Mouse (Mus musculus): ENCODE measurements around the gene Zfp280c.

The Zfp280c gene

DNA sequence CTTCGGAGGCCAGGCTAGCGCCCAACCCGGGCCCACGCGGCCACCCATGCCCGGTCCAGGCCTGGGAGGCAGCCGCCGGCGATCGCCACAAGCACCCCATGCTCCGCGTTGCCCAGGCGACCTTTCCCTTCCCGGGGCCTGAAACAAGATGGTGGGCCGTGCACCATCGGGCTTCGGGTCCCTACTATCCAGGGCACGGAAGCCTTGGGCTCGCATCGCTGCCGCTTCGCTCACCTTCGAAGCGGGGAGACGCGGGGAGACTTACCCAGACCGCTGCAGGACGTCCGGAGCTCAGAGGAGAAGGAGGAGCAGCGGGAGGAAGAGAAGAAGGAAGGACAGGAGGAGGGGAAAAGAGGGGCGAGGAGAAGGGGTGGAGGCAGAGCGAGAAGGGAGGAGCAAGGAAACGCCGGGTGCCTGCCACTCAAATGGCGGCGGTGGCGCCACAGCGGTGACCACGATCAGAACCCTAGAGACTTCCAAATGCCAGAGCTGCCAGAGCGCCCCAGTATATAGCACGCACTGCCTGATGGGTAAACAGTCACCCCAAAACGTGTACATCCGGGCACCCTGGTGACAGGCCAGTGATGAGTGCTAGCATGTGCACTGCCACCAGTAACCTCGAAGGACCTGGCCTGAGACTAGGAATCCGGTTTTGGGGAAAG lies at the start of gene Zfp280c:
Gene Zfp280c (minus strand): TSS at position 406 of the 662 bp plus-strand sequence.
- DNase-seq (ENCODE audit: low spot score in 2 of 2), result peak; percentile 41 to 54

DNA sequence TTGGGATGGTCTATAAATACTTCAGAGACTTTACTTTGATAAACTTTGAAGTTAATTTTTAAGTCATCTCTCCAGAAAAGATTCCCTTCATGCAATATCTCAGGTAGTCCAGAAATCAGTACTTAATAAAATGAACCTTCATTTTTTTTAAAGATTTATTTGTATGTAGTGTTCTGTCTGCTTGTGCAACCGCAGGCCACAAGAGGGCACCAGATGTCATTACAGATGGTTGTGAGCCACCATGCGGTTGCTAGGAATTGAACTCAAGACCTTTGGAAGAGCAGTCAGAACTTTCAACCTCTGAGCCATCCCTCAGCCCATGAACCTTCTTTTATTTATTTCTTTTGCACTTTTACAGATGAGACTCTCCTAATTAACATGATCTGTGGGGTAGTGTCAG lies 42.7 kb upstream of the Zfp280c start:
- DNase-seq (ENCODE audit: low spot score in 2 of 2), result no peak

DNA sequence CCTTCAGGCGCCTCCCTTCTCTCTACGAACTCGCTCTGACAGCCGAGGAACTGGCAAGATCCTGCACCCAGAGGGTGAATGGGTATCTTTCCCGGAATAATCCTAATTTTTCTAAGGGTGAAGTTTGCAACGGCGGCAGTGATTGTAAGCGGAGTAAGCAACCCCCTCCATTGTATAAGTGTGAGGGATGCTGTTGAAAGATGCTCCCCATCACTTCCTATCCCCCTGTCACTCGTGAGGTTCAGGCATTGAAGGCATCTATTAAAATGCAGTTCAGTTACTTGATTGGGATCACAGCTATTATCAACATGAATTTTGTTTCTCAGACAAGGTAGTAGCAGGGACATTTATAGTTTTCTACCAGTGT lies 29.7 kb upstream of the Zfp280c start:
- DNase-seq (ENCODE audit: low spot score in 2 of 2), result no peak

DNA sequence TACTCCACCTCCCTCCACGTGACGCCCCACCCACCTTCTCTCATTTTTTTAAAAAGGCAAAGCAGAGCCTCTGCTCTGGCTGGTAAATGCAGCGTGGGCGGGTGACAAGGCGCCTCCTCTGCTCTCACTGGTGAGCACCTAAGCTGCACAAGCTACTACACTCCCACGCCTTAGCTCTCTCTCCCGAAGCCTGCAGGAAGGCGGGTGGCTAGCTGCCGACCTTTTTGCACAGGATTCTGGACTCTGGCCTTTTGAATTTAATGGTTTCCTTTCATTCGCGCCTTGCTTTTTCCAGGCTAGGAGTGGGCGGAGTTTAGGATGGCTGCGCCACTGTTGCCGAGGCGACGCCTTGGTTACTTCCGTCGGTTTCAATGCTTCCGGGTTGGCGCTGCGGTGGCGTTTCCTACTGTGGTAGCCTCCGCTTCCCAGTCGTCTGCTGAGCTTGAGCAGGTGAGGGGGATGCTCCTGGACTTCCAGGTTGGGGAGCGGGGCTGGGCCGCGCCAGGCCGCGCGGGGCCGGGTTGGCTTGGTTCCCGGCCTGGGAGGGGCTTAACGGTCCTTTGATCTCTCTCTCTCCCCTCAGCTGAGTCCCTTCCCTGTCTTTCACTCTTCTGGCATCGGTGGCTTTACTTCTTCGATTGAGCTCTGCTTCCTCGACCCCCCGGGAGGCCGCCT lies 29.2 kb upstream of the Zfp280c start, which contains the start of gene Slc25a14:
Gene Slc25a14 (plus strand): TSS at position 35 of the 675 bp plus-strand sequence.
- DNase-seq (ENCODE audit: low spot score in 2 of 2), result peak; percentile 46 to 55

DNA sequence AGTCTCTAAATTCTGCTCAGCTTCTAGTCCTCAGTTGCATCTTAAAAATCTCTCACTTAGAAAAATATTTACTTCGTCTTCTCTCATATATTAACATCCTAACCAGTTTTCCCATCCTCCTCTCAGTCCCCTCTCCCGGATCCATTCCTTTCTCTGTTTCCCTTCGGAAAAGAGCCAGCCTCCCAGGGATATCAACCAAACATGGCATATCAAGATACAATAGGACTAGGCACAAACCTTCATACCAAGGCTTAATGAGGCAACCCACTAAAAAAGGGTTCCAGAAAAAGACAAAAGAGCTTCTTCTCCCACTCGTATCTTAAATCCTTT lies 28.7 kb upstream of the Zfp280c start:
- DNase-seq (ENCODE audit: low spot score in 2 of 2), result no peak

DNA sequence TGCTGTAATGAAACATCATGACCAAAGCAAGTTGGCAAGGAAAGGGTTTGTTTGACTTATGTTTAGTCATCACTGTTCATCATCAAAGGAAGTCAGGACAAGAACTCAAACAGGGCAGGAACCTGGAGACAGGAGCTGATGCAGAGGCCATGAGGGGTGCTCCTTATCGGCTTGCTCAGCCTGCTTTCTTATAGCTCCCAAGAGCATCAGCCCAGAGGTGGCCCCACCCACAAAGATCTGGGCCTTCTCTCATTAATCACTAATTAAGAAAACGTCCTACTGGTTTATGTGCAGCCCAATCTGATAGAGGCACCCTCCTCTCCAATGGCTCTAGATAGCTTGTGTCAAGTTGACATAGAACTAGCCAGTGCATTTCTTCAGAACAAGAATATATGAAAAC lies 10.6 kb upstream of the Zfp280c start:
- no peak for DNase-seq (ENCODE audit: low spot score in 2 of 2)

DNA sequence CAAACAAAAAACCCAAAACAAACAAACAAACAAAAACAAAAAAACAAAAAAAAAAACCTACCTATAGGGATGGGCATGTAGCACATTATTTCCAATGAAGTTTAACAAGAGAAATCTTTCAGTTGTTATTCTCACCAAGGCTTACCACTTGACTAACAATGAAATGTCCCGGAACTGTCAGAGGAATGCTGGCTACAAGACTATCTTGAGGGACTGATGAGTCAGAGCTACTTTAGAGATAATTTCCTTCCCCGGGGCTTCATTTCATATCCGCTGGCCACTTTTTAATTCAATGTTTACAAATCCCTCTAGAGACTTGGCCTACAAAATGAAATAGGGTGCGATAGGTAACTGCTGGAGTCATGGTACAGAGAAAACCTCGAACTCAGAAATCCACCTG lies 2.6 kb upstream of the Zfp280c start:
- DNase-seq (ENCODE audit: low spot score in 2 of 2), result no peak

DNA sequence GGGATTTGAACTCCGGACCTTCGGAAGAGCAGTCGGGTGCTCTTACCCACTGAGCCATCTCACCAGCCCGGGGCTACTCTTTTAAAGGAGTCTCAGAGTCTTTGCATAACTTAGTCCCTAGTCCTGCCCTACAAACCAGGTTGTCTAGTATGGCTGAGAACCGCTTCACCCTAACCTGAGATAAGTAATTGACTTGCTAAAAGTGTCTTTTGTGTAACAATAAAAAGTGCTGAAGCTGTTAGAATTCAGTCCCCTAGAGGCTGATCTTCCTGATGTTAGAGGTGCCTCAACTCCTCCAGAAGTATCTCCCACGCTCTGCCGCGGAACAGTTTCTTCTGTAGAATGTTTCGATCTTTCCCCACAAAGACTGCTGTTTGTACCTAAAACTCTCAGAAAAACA lies 1.7 kb upstream of the Zfp280c start:
- DNase-seq (ENCODE audit: low spot score in 2 of 2), result no peak

DNA sequence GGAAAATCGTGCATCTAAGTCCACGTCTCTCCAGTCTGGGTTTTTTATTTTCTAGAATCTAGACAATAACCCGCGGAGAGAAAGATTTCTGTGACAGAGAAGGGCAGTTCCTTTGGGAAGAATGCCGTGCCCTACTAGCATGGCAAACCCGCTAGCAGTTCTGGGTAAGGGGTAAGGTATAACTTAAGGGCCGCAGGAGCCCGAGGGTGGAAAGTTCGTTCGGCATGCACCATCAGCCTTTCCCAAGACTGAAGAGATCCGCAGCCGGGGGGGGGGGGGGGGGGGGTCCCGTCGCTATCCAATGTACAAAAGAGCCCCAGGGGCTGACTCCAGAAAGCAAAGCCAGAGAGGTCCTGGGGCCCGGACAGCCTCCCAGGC lies 594 bp downstream of the Zfp280c start:
- no peak for DNase-seq (ENCODE audit: low spot score in 2 of 2)

DNA sequence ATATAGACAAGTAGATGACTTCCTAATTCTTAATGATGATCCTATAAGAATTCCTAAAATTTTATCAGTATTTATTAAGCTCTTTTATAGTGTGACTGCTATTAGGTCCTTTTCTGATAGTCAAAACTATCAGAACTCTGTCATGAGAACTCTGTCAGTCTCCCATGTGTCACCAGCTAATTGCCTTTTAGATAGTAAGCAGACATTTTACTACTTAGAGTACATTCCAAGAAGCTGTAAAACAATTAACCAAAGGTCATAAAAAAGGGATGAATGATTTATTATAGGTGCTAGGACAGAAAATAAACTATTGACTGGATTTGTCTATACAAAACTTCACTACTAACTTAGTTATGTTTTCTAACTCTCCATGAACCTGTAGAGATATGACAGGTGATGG lies 11.0 kb downstream of the Zfp280c start:
- DNase-seq (ENCODE audit: low spot score in 2 of 2), result no peak

DNA sequence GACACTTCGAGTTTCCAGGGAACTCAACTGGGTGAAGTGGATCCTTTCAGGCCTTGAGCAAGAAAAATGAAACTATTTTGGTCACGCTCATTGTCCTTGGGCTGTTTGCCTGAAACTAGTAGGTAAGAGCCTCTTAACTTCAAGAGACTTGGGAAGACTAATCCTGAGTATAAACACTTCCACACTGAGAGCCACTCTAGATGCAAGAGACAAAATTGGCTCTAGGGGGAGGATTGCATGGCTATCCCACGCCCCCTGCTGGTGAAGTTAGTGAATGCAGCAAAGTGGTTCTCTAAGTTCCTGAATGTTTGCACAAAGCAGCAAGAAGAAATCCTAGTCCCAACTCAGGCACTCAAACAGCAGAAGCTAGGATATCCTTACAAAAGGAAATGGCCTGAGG lies 62.1 kb downstream of the Zfp280c start:
- DNase-seq (ENCODE audit: low spot score in 2 of 2), result peak; percentile 55 to 73

DNA sequence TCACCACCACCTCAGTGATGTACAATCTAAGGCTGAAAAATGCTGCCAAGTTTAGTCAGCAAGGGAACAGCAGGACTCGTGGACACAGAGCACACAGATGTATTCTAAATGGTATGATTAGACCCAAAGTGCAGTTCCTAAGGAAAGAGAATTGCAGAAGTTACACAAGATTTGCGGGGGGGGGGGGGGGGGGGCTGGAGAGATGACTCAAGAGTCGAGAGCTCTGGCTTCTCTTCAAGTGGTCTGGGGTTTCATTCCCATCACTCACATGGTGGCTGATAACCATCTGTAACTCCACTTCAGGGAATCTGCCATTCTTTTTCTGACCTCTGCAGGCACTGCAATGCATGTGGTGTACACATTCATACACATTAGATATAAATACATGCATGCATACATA lies 67.9 kb downstream of the Zfp280c start:
- no peak for DNase-seq (ENCODE audit: low spot score in 2 of 2)

DNA sequence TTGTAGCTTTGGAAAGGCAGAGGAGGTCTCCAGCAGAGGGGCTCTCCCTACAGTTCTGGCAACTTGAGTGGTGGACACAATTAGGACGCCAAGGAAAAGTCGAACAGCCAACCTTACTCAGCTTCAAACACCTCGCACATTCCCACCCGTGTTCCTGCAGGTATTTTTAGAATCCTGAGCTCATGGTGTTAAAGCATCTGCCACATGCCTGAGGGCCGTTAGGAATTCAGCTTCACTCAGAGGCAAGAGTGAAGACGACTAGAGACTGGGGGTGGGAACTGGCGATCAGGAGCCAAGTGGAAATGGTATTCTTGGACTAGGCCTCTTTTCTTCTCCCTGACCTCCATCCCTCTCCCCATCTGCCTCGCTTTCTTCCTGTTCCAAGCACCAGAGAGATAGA lies 68.4 kb downstream of the Zfp280c start:
- peak in 1 of 2 experiments; percentile 27 for DNase-seq (ENCODE audit: low spot score in 2 of 2)

DNA sequence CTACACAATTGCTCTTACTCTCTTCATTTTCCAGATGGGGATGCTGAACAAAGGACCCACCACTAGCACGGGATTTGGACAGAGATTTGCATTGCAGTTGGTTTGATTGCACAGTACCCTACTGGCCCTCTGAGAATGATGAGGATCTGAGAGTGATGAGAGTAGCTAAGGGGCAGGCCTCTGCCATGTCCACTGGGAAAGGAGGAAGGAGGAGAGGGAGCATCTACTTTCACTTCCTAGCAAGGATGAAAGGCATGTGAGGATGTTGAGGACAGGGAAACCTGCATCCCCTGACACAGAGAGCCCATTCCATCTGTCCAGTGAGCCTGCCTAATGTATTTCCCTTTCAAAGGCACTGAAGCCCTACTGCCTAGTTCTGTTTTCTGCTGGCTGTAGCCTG lies 69.0 kb downstream of the Zfp280c start:
- no peak for DNase-seq (ENCODE audit: low spot score in 2 of 2)

DNA sequence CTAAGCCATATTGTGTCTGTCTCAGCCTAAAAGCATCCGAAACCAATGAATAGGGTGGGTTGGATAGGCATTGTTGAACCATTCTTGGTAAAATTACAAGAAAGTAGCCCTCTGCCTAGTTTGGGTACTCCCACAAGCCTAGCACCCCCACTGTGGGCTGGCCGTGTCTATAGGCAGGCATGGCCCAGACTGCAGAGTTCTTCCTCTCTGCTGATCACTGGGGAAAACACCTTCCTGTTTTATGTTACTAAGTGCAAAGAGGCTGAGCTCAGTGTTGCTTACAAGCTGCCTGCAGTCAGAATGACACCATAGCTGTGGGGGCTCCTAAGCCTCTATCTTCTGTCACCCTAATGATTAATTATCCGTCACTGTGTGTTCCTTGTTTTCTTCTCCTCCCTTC lies 70.8 kb downstream of the Zfp280c start:
- no peak for DNase-seq (ENCODE audit: low spot score in 2 of 2)

DNA sequence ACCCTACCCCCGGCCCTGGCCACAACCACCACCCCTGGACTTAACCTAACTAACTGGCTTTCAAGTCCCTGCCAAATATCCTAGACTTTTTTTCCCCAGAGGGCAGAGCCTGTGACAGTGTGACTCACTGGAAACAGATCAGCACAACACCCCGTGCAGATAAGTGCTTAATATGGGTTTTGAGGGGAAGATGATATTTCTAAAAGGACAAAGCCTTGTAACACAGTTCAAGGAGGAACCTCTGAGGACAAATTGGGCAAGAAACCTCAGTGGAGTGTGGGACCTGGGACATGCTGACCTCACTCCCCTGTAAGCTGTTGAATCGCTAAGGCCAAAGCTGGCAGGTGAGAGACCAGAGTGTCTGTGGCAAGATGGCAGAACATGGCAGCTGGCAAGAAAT lies 72.7 kb downstream of the Zfp280c start:
- DNase-seq (ENCODE audit: low spot score in 2 of 2), result no peak

DNA sequence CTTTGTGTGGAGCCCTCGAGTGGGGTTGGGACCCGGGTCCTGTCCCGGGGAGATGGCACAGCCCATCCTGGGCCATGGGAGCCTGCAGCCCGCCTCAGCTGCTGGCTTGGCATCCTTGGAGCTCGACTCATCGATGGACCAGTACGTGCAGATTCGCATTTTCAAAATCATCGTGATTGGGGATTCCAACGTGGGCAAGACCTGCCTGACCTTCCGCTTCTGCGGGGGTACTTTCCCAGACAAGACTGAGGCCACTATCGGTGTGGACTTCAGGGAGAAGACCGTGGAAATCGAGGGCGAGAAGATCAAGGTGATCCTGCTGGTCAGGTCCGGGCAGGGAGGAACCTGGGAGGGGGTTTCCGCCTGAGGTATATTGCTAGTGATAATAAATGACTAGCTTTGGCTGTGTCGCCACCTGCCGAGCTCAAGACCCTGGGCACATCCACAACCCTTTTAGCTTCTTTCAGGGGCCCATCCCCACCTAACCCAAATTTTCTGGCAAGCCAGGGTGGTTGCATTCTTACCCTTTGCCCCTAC lies 74.7 kb downstream of the Zfp280c start:
- DNase-seq (ENCODE audit: low spot score in 2 of 2), result no peak

DNA sequence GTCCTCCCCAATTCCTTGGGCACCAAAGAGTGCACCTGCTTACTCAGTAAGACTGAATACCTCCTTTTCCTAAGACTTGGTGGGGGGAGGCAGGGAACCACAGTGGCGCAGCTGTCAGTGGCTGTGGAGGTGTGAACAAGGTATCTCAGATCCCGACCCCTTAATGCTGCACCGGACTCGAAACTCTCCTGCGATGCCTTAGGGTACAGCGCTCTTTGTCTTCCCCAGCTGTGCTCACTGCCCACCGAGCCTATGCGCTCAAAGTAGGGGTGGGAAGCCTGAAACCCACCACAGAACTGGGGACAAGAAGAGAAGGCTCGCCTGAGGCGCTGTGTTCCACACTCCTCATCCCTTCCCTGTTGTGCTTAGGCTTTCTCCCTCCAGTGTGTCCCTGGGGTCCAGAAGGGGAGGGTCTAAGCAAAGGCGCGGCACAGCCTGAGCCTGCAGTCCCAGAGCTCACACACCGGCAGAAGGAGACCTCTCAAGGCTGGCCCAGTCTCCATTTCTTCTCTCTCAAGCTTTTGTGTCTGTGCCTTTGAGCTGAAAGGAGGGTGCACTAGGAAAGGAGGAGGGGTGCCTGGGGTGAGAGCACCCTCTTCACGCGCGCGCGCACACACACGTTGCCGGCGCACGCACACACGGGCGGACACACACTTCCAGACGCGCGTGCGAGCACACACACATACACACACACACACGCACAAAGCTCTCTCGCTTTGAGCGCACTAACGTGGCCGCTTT lies 75.3 kb downstream of the Zfp280c start, which contains the start of gene Rab33a:
Gene Rab33a (plus strand): TSS at position 478 of the 741 bp plus-strand sequence.
- peak in 1 of 2 experiments; percentile 13 for DNase-seq (ENCODE audit: low spot score in 2 of 2)

DNA sequence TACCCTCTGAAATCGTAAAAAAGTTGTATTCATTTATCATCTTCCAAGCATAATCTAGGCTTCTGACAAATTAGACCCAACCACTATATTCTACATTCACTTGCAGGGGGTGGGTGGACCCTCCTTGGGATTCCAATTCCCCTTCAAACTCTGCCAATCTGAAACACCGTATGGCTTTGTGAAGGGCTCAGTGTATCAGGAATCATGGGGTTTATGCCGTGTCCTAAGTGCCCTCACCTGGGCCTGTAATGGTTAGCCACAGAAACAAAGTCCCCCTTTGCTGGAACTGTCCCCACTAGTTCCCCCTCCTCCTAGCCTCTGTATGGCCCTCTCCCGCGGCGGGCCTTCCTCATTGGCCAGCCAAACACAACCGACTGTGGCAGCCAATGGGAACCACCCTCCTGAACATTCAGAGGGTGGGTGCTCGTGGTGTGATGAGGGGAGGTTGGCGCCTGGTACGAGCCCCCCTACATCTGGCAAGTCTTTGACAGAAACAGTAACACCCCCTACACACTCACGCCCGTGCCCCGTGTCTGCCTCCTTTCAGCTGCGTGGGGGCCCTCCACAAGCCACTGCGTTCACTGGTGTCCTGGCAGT lies 76.0 kb downstream of the Zfp280c start:
- DNase-seq (ENCODE audit: low spot score in 2 of 2), result peak; percentile 8 to 18

DNA sequence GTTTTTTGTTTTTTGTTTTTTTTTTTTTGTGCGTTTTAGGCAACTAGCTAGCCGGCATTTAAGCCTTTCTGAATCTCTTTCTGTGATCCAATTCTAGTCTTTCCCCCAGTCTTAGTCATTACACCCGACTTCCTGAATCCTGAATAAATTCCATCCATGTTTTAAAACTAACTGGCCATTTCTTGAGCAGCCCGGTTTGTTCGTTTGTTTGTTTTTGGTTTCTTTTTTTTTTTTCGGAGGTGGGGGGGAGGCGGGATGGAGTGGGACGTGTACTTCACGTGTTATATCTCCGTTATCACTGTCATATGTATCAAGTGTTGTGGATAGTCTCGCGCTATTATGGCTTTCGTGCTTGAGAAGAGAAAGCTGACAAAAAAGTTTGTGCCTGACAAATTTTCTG lies 80.5 kb downstream of the Zfp280c start:
- DNase-seq (ENCODE audit: low spot score in 2 of 2), result no peak

DNA sequence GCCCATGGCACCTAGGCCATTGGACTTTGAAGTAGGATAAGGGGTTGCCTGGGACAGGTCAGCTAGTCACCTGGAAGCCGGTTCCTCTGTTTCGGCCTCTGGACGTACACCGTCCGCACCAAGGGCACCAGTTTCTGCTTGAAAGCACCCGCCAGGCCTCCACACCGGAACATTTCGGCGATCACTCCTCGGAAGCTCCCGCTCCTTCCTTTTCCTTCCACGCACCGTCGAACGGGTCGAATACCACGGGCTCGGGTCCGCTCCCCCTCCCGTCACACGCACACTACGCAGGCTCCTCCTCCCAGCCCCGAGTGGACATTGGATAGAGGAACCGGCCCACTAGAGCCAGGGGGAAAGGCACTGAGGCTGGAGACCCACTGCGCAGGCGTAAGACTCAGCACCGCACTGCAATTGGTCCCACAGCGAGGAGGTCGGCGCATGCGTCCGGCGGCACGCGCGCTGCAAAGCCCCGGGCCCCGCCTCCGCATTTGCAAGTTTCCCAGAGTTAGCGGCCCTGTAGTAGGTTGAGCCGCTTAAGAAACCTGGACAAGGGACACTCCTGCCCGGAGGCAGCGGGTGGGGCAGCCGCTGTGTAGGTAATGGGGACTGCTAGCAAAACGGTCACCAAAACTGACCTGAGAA lies 81.0 kb downstream of the Zfp280c start, which contains the start of gene Aifm1:
Gene Aifm1 (minus strand): TSS at position 398 of the 642 bp plus-strand sequence.
- peak; percentile 56 to 76 for DNase-seq (ENCODE audit: low spot score in 2 of 2)

DNA sequence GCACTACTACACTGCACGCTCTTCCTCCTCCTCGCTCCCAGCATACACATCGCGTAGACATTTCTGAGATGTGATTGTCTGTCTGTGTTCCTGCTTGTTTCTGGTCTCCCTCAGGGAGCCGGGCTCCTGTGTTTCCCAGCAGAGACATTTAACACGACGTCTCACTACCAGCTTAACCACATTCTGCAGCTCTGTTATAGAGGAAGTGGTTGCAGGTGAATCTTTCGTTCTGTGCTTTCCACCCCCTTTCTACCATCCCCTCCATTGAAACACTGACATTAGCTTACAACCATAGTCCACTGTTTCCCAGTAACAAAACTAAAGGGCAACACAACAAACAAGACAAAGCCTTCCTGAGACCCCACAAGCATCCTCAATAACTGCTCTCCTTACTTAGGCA lies 100.5 kb downstream of the Zfp280c start:
- DNase-seq (ENCODE audit: low spot score in 2 of 2), result no peak

All from frontal cortex, postnatal 25 days (tissue).